Mouse (Mus musculus): ENCODE measurements around the gene Ffar4. TPM values are rescaled to one million over a fixed set of nuclear protein-coding genes. Genes with fewer than 3 reads are reported as not detected.

Ffar4 gene
- polyA plus RNA-seq, 1 experiment from 2014 or later: 1.1 TPM

DNA sequence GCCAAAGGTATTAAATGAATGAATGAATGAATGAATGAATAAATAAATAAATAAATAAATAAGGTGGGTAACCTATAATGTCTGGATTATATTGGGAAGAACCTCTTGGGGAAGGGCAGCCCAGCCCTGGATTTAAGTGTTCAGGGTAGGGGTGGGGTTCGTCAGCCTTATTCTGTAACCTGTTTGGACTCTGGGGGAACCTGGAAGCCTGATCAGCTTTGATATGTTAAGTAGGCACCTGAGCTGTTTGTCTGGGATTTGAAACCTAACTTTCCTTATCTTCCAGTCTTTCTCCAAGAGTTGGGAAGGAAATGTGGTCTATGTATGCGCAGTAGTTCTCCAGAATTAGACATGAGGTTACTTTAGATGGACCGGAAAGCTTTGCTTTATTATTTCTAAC, 33.7 kb upstream of the Ffar4 start:
- WGBS: 85% methylated on average over 3 of the region's 3 CpGs
- H3K9ac ChIP-seq (ENCODE audit: low read depth, low read length): no peak overlapping the region
- DNase-seq (ENCODE audit: low spot score): no peak

DNA sequence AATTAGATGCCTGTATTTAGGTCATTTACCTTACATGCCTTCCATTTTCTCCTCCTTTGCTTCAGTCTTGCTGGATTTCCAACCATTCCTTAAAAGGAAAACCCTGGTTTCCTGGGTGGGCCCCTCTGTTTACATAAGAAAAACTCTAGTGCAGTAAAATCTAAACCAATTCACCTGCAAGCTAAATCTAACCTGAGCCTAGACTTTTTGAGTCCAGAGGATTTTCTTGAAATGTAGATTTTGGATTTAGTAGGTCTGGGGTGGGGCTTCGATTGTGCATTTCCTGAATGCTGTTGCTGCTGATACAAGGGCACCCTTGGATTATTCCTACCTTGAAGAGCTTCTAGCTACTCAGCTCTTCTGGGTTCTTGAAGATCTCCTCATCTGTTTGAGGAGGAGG, 32.8 kb upstream of the Ffar4 start:
- 0 out of 2 replicates have a peak, but pooled peaks cover 4% of the 10 kb centered on the region for H3K36me3 ChIP-seq (ENCODE audit: control insufficient read depth, insufficient read depth, low read length)
- no peaks in the 10 kb centered on the region for H3K4me1 ChIP-seq (replicated peaks; ENCODE audit: control insufficient read depth, insufficient read depth, low read length)
- H3K4me3 ChIP-seq (ENCODE audit: low read depth, low read length): no peak overlapping the region
- no peaks in the 10 kb centered on the region for H3K9me3 ChIP-seq (ENCODE audit: control insufficient read depth, low read length)
- no peaks in the 10 kb centered on the region for H3K27me3 ChIP-seq (replicated peaks; ENCODE audit: control insufficient read depth, insufficient read depth, low read length)
- no peak for ATAC-seq (replicated peaks; ENCODE audit: low FRiP score)
- DNase-seq (ENCODE audit: low spot score): no peak
- H3K9ac ChIP-seq (ENCODE audit: low read depth, low read length): no peak overlapping the region
- no peak overlapping the region for H3K27ac ChIP-seq (ENCODE audit: low read depth, low read length)
- H3K4me2 ChIP-seq: no peak overlapping the region
- WGBS: 96% methylated on average over 1 of the region's 1 CpGs

More for the DNA sequence above, 33.7 kb upstream of the Ffar4 start:
- Histone ChIP-seq H3K27me3 (replicated peaks; ENCODE audit: control insufficient read depth, insufficient read depth, low read length) (no peaks in the 10 kb centered on the region), H3K9me3 (ENCODE audit: control insufficient read depth, low read length) (no peaks in the 10 kb centered on the region), H3K36me3 (ENCODE audit: control insufficient read depth, insufficient read depth, low read length) (0 out of 2 replicates have a peak, but pooled peaks cover 4% of the 10 kb centered on the region), H3K4me3 (ENCODE audit: low read depth, low read length) (no peak overlapping the region), H3K4me1 (replicated peaks; ENCODE audit: control insufficient read depth, insufficient read depth, low read length) (no peaks in the 10 kb centered on the region), H3K27ac (ENCODE audit: low read depth, low read length) (no peak overlapping the region), H3K4me2 (no peak overlapping the region)
- ATAC-seq (replicated peaks; ENCODE audit: low FRiP score): no peak

DNA sequence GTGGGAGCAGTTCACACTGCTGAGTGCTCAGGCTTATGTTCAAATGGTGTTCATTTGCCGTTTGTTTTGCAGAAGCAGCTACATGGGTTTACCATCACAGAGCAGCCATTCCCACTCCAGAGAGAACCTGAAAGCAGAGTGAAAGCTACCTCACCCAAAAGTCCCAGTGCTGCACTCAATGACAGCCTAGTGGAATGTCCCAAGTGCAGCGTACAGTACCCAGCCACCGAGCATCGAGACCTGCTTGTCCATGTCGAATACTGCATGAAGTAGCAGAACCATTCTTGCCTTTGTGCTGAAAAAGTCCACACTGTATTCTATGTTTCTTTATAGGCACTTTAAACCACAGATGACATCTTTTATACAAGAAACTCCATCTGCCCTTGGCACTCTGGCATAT, 23.6 kb upstream of the Ffar4 start:
- no peak for ATAC-seq (replicated peaks; ENCODE audit: low FRiP score)
- Histone ChIP-seq H3K9me3 (ENCODE audit: control insufficient read depth, low read length) (no peaks in the 10 kb centered on the region), H3K4me3 (ENCODE audit: low read depth, low read length) (no peak overlapping the region), H3K9ac (ENCODE audit: low read depth, low read length) (no peak overlapping the region), H3K36me3 (ENCODE audit: control insufficient read depth, insufficient read depth, low read length) (peaks cover 12% of the 10 kb centered on the region), H3K4me2 (no peak overlapping the region), H3K4me1 (replicated peaks; ENCODE audit: control insufficient read depth, insufficient read depth, low read length) (no peaks in the 10 kb centered on the region), H3K27me3 (replicated peaks; ENCODE audit: control insufficient read depth, insufficient read depth, low read length) (no peaks in the 10 kb centered on the region), H3K27ac (ENCODE audit: low read depth, low read length) (no peak overlapping the region)
- no peak for DNase-seq (ENCODE audit: low spot score)
- 90% methylated on average over 5 of the region's 5 CpGs for WGBS

DNA sequence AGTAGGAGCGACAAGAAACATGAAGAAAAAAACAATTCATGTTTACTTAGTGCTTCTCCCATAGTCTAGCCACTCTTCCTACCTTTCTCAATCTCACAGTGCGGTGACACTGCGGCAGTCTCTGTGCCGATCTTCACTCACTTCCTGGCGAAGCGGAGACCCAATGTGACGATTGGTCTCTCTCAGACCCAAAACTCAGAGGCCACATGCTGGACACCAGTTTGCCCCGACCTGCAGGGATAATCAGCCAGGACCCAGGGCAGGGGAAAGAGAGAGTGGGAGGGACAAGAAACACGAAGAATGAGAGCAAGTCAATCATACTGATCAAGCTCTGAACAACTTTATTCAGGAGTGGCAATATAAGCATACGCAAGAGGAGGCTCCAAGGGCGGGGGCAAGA, 21.8 kb upstream of the Ffar4 start:
- H3K4me3 ChIP-seq (ENCODE audit: low read depth, low read length): no peak overlapping the region
- 81% methylated on average over 11 of the region's 11 CpGs for WGBS
- ATAC-seq (replicated peaks; ENCODE audit: low FRiP score): no peak

DNA sequence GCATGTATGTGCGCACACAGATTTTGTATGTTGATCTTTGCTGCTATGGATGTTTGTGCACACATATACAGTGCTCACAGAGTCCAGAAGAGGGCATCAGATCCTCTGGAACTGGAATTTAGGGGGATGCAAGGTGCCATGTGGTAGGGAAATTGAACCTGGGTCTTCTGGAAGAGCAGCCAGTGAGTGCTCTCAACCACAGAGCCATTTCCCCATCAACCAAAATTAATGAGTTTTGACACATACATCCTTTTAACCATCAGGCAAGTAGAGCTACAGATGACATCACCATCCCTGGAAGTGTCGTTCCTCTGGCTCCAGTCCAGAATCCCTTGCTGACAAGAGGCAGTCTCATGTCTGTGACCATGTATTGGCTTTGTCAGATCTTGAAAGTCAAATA, 20.6 kb upstream of the Ffar4 start:
- no peaks in the 10 kb centered on the region for H3K27me3 ChIP-seq (replicated peaks; ENCODE audit: control insufficient read depth, insufficient read depth, low read length)
- H3K4me2 ChIP-seq: no peak overlapping the region
- WGBS: 82% methylated on average over 2 of the region's 2 CpGs
- H3K9ac ChIP-seq (ENCODE audit: low read depth, low read length): no peak overlapping the region
- peaks cover 5% of the 10 kb centered on the region for H3K36me3 ChIP-seq (ENCODE audit: control insufficient read depth, insufficient read depth, low read length)
- H3K27ac ChIP-seq (ENCODE audit: low read depth, low read length): no peak overlapping the region
- H3K9me3 ChIP-seq (ENCODE audit: control insufficient read depth, low read length): no peaks in the 10 kb centered on the region
- DNase-seq (ENCODE audit: low spot score): no peak
- no peaks in the 10 kb centered on the region for H3K4me1 ChIP-seq (replicated peaks; ENCODE audit: control insufficient read depth, insufficient read depth, low read length)
- ATAC-seq (replicated peaks; ENCODE audit: low FRiP score): no peak
- no peak overlapping the region for H3K4me3 ChIP-seq (ENCODE audit: low read depth, low read length)

More for the DNA sequence above, 21.8 kb upstream of the Ffar4 start:
- Histone ChIP-seq H3K27me3 (replicated peaks; ENCODE audit: control insufficient read depth, insufficient read depth, low read length) (no peaks in the 10 kb centered on the region), H3K9ac (ENCODE audit: low read depth, low read length) (no peak overlapping the region), H3K36me3 (ENCODE audit: control insufficient read depth, insufficient read depth, low read length) (peaks cover 10% of the 10 kb centered on the region), H3K4me2 (no peak overlapping the region), H3K9me3 (ENCODE audit: control insufficient read depth, low read length) (no peaks in the 10 kb centered on the region), H3K27ac (ENCODE audit: low read depth, low read length) (no peak overlapping the region), H3K4me1 (replicated peaks; ENCODE audit: control insufficient read depth, insufficient read depth, low read length) (no peaks in the 10 kb centered on the region)
- DNase-seq (ENCODE audit: low spot score): no peak

DNA sequence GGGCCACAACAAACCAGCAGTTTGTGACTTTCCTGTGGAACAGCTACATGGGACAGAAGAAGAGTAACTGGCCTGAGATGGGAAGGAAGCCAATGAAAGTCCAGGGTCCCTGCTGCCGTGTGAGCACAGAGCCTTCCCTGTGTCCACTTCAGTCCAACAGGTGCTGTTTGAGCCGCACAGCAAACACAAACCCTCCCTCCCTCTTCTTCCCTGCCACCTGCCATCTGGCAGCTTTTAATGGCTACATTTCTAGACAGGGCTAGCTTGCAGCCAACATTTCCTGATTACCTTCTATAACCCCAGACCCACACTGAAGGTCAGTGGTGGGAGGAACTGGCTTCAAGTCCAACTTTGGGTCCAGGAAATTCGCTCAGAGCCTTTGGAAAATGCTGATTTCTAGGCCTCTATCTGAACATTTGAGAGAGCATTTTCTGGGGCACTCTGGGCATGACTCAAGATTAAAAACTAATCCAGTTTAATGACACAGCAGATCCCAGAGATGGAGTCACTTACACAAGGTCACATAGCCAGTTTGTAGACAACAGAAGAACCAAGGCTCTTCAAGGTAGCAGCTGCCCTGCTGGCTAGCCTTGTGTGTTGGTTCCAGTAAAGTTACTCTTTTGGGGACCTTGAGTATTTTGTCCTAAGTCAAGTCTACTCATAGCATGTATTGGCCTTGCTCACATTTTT, 18.9 kb upstream of the Ffar4 start:
- Histone ChIP-seq H3K36me3 (ENCODE audit: control insufficient read depth, insufficient read depth, low read length) (peaks cover 5% of the 10 kb centered on the region), H3K9ac (ENCODE audit: low read depth, low read length) (no peak overlapping the region), H3K4me2 (no peak overlapping the region), H3K27ac (ENCODE audit: low read depth, low read length) (no peak overlapping the region), H3K9me3 (ENCODE audit: control insufficient read depth, low read length) (no peaks in the 10 kb centered on the region), H3K4me3 (ENCODE audit: low read depth, low read length) (no peak overlapping the region), H3K27me3 (replicated peaks; ENCODE audit: control insufficient read depth, insufficient read depth, low read length) (no peaks in the 10 kb centered on the region), H3K4me1 (replicated peaks; ENCODE audit: control insufficient read depth, insufficient read depth, low read length) (no peaks in the 10 kb centered on the region)
- DNase-seq (ENCODE audit: low spot score) (no peak), ATAC-seq (replicated peaks; ENCODE audit: low FRiP score) (no peak)
- WGBS: 72% methylated on average over 3 of the region's 3 CpGs

DNA sequence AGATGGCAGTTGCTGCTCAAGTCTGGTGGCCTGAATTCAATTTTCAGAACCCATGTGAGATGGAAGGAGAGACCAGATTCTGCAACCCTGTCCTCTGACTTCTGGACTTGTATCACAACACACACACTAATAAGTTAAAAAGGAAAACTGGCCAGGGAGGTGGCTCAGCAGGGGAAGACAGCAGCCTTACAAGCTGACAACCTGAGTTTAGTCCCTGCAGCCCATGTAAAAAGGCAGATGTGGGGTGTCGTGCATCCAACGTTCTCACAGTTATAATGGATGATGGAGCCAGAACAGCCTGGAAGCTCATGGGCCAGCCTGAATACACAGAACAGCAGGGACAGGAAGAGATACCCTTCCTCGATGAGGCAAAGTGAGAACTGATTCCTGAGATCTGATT, 15.5 kb upstream of the Ffar4 start:
- Histone ChIP-seq H3K27ac (ENCODE audit: low read depth, low read length) (no peak overlapping the region), H3K36me3 (ENCODE audit: control insufficient read depth, insufficient read depth, low read length) (no peaks in the 10 kb centered on the region), H3K9me3 (ENCODE audit: control insufficient read depth, low read length) (no peaks in the 10 kb centered on the region), H3K4me3 (ENCODE audit: low read depth, low read length) (no peak overlapping the region), H3K4me2 (no peak overlapping the region), H3K4me1 (replicated peaks; ENCODE audit: control insufficient read depth, insufficient read depth, low read length) (no peaks in the 10 kb centered on the region), H3K27me3 (replicated peaks; ENCODE audit: control insufficient read depth, insufficient read depth, low read length) (no peaks in the 10 kb centered on the region), H3K9ac (ENCODE audit: low read depth, low read length) (no peak overlapping the region)
- 57% methylated on average over 3 of the region's 3 CpGs for WGBS
- ATAC-seq (replicated peaks; ENCODE audit: low FRiP score) (no peak), DNase-seq (ENCODE audit: low spot score) (no peak)

DNA sequence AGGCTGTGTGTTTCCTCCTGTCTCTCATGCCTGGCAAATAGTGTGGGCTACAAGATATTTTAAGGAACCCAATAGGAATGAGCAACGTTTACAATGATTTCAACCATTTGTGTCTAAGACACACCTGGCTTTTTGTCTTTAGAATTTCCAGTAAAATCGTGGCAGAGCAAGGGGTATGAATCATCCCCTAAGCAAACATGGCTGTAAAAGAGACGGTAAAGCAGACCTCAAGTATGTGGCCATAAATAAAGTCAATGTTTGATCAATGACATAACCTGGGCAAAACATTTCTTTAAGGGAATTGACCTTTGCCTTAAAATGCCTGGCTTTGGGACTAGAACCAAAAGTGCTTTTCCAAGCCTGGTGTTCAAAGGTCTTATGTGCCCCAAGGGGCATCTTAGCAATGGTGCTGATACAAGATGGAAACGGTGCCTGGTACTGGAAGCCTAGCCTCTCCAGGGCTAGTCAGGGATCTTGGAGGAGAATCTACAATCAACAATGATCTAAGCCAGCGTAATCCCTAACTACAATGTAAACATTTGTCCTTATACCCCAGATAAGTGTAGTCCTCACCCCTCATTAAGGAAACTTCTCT, 13.8 kb upstream of the Ffar4 start:
- Histone ChIP-seq H3K4me3 (ENCODE audit: low read depth, low read length) (no peak overlapping the region), H3K4me2 (no peak overlapping the region), H3K27me3 (replicated peaks; ENCODE audit: control insufficient read depth, insufficient read depth, low read length) (no peaks in the 10 kb centered on the region), H3K4me1 (replicated peaks; ENCODE audit: control insufficient read depth, insufficient read depth, low read length) (no peaks in the 10 kb centered on the region), H3K36me3 (ENCODE audit: control insufficient read depth, insufficient read depth, low read length) (no peaks in the 10 kb centered on the region), H3K9ac (ENCODE audit: low read depth, low read length) (no peak overlapping the region), H3K27ac (ENCODE audit: low read depth, low read length) (no peak overlapping the region), H3K9me3 (ENCODE audit: control insufficient read depth, low read length) (no peaks in the 10 kb centered on the region)
- 62% methylated on average over 5 of the region's 5 CpGs for WGBS
- no peak for ATAC-seq (replicated peaks; ENCODE audit: low FRiP score)
- no peak for DNase-seq (ENCODE audit: low spot score)

DNA sequence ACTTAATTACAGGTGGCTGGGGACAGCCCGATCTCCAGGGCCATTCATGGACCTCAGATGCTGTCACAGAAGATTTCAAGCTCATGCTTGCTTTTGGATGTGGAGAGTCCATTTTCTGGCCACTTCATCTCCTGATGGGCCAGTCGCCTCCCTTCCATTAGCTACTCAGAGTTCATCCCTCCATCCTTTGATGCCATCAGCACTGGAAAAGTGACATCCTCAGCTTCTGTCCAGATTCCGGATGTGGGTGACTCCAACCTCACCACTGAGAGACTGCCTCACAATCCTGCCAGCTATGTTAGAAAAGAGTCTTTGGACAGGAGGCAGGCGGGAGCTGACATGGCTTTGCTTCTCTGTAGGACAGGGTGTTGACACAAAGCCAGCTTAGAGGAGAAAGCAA, 11.0 kb upstream of the Ffar4 start:
- no peaks in the 10 kb centered on the region for H3K9me3 ChIP-seq (ENCODE audit: control insufficient read depth, low read length)
- WGBS: 77% methylated on average over 4 of the region's 4 CpGs
- H3K27ac ChIP-seq (ENCODE audit: low read depth, low read length): no peak overlapping the region
- H3K4me3 ChIP-seq (ENCODE audit: low read depth, low read length): no peak overlapping the region
- H3K4me2 ChIP-seq: no peak overlapping the region
- DNase-seq (ENCODE audit: low spot score) (no peak), ATAC-seq (replicated peaks; ENCODE audit: low FRiP score) (no peak)
- no peaks in the 10 kb centered on the region for H3K4me1 ChIP-seq (replicated peaks; ENCODE audit: control insufficient read depth, insufficient read depth, low read length)
- no peaks in the 10 kb centered on the region for H3K27me3 ChIP-seq (replicated peaks; ENCODE audit: control insufficient read depth, insufficient read depth, low read length)
- no peak overlapping the region for H3K9ac ChIP-seq (ENCODE audit: low read depth, low read length)
- no peaks in the 10 kb centered on the region for H3K36me3 ChIP-seq (ENCODE audit: control insufficient read depth, insufficient read depth, low read length)

All from liver, embryonic 11.5 days (tissue).